8 mouse cellular contexts compared by ENCODE assay signal in the genomic region with DNA sequence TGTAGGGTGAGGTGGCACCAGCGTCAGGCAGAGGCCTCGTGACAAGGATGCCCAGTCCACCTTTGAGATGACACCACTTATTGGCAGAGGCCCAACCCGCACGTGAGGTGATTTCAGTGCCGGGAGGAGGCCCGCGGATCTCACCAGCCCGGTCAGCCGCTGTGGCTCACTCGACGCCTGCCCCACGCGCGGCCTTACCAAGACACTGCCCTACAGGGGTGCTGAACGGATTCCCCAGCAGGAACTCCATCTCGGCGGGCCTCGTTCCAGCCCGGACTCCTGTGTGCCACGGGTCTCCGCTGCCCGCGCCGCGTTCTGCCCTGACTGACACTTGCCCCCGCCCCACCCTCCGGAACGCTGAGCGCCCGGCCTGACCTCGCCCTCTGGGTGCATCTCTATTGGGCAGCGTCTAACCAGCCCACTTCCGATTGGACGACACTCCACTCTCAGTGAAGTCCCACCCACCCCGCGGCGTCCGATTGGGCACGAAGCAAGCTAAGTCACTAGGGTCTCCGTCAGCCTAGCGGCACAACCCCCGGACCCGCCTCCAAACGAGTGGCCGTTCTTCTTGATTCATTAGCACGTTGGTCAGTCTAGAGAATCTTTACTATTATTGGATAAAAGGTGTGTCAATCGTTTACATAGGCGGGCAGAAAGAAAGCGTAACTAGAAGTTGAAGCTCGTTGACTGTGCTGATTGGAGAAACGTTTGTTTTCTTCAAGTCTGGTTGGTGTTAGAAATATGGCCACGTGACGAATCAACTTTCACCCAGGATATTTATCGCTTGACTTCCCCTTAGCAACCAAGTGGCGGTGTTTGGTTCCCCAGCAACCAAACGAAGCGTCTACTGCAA. TPM values are rescaled to one million over a fixed set of nuclear protein-coding genes. Genes with fewer than 3 reads are reported as not detected.
DNase-seq lines count a peak whose midpoint lies in the region; ATAC-seq and TF ChIP-seq lines count a peak whose summit lies in the region.

TSS of gene Tom1l2 (minus strand) at position 347 of the 853 bp plus-strand sequence.
TSS of gene Drc3 (plus strand) at position 771 of the 853 bp plus-strand sequence.

- intact Hi-C loops in heart, postnatal 25 days (cut with DNase I) = no loop called here

- H3K4me3 ChIP-seq in ES-E14 (ENCODE audit: insufficient read depth in 1 of 2, low read depth in 1 of 2, low read length in 2 of 2, poor library complexity in 1 of 2, severe bottlenecking in 1 of 2) = peak within 1 kb of the TSS; percentile 76 to 77
- H3K4me3 ChIP-seq in forebrain, embryonic 15.5 days = peak within 1 kb of the TSS; percentile 76
- peak within 1 kb of the TSS; percentile 81 for H3K4me3 ChIP-seq in lung, adult 2 months (replicated peaks; ENCODE audit: extremely low read depth, low read depth, low read length)

- no peaks in the 10 kb centered on the region for H3K9me3 ChIP-seq in ES-E14 (ENCODE audit: control insufficient read depth, insufficient read depth, low read depth, low read length)
- no peaks in the 10 kb centered on the region for H3K9me3 ChIP-seq in forebrain, embryonic 15.5 days

- H3K9ac ChIP-seq in ES-E14 (ENCODE audit: insufficient read depth, low read depth, low read length, poor library complexity, severe bottlenecking) = peak within 1 kb of the TSS; percentile 69
- peak within 1 kb of the TSS; percentile 74 for H3K9ac ChIP-seq in forebrain, embryonic 15.5 days (replicated peaks)

- no peak within 1 kb of the TSS for H3K27ac ChIP-seq in ES-E14 (ENCODE audit: insufficient read depth, low read depth, low read length, poor library complexity, severe bottlenecking)
- H3K27ac ChIP-seq in forebrain, embryonic 15.5 days (replicated peaks) = peak within 1 kb of the TSS; percentile 57

- no peaks in the 10 kb centered on the region for H3K27me3 ChIP-seq in forebrain, embryonic 15.5 days

- TF ChIP-seq CTCF in lung, adult 2 months (IDR thresholded peaks at IDR 0.05; ENCODE audit: insufficient read depth, low read length) = no peak

- in situ Hi-C loops in ES-E14 (cut with MboI; ENCODE audit: low sequenced_read_pairs in 2 of 2, unreplicated experiment in 2 of 2) = no loop called here

- DNase-seq in ES-E14 (ENCODE audit: low read depth, low spot score) = peak; percentile 100
- DNase-seq in cerebellum, adult 11-12 months = peak; percentile 100
- peak; percentile 100 for DNase-seq in heart, postnatal 25 days (ENCODE audit: low spot score)
- peak; percentile 99 to 100 for DNase-seq in layer of hippocampus, adult 18-20 months (ENCODE audit: low spot score in 2 of 2)
- peak; percentile 96 for DNase-seq in lung, adult 2 months
- peak; percentile 98 for DNase-seq in thymus, adult 18-20 months

- H3K36me3 ChIP-seq in ES-E14 (ENCODE audit: control insufficient read depth, insufficient read depth, low read length, poor library complexity, severe bottlenecking) = no peaks in the 10 kb centered on the region
- no peaks in the 10 kb centered on the region for H3K36me3 ChIP-seq in forebrain, embryonic 15.5 days

- peak; percentile 100 for ATAC-seq in forebrain, embryonic 15.5 days (replicated peaks)
- peak; percentile 93 for ATAC-seq in neutrophil, adult 5-6 weeks (ENCODE audit: extremely low read depth, insufficient number of reproducible peaks, low FRiP score, poor library complexity, severe bottlenecking)

- WGBS in forebrain, embryonic 15.5 days = under 1% methylated on average over 56 of the region's 57 CpGs
- WGBS in lung, adult 2 months = under 1% methylated on average over 57 of the region's 57 CpGs

- H3K4me1 ChIP-seq in ES-E14 (ENCODE audit: control insufficient read depth in 2 of 2, insufficient read depth in 2 of 2, low read length in 2 of 2, poor library complexity in 1 of 2) = peaks cover 0 to 4% of the 10 kb centered on the region in 2 experiments; a peak in 1 of 4 replicates
- peaks cover 20% of the 10 kb centered on the region for H3K4me1 ChIP-seq in forebrain, embryonic 15.5 days
- H3K4me1 ChIP-seq in lung, adult 2 months (ENCODE audit: control insufficient read depth, insufficient read depth, low read length) = peaks cover 7% of the 10 kb centered on the region

- TF ChIP-seq POLR2A in lung, adult 2 months (IDR thresholded peaks at IDR 0.05; ENCODE audit: borderline replicate concordance, extremely low read depth, low read depth, low read length) = peak; percentile 74; the same call in 1 of the 2 replicates

- peak within 1 kb of the TSS; percentile 68 for H3K4me2 ChIP-seq in forebrain, embryonic 15.5 days (replicated peaks)

TF ChIP-seq in ES-E14, 5 proteins besides CTCF, POLR2A, EP300 and RAD21:
- TF ChIP-seq MAFK (IDR thresholded peaks at IDR 0.05; ENCODE audit: insufficient read depth, low read depth, low read length) = no peak
- peak; percentile 62; the same call in 1 of the 2 replicates for TF ChIP-seq HCFC1 (IDR thresholded peaks at IDR 0.05; ENCODE audit: borderline replicate concordance, insufficient read depth, low read length)
- peak; percentile 97 for TF ChIP-seq CHD2 (IDR thresholded peaks at IDR 0.05; ENCODE audit: low read depth, low read length)

RNA-seq across cellular contexts. Expression of gene Tom1l2, which starts in this region (rescaled TPM):
- 9.3 and 10.4 TPM in 2 replicates for total RNA-seq in ES-E14 (2012; rRNA removed)
- polyA plus RNA-seq in forebrain, embryonic 15.5 days (2015; fragmentation: Nextera tagmentation; extraction: Ambion mirVana) = 47.9 and 48.7 TPM in 2 replicates
- 100 to 1,000 TPM in 1 of 2 experiments, 10 to 100 TPM in 1; 98.9 to 110 TPM for total RNA-seq in heart, postnatal 25 days (2021)
- total RNA-seq in layer of hippocampus, adult 18-20 months (2021) = 100 to 1,000 TPM; 191 to 195 TPM
- 98.4 and 99.3 TPM in 2 replicates for polyA plus RNA-seq in lung, adult 2 months (2012; rRNA removed)
- total RNA-seq in neutrophil, adult 5-6 weeks (2017) = 16.2 and 16.3 TPM in 2 replicates

RNA-seq across cellular contexts. Expression of gene Drc3, which starts in this region (rescaled TPM):
- 1.9 and 2.0 TPM in 2 replicates for total RNA-seq in ES-E14 (2012; rRNA removed)
- polyA plus RNA-seq in forebrain, embryonic 15.5 days (2015; fragmentation: Nextera tagmentation; extraction: Ambion mirVana) = 5.7 and 7.3 TPM in 2 replicates
- 1 to 10 TPM; 2.1 TPM for total RNA-seq in heart, postnatal 25 days (2021)
- 1 to 10 TPM; 7.3 to 7.9 TPM for total RNA-seq in layer of hippocampus, adult 18-20 months (2021)
- 10.9 and 17.7 TPM in 2 replicates for polyA plus RNA-seq in lung, adult 2 months (2012; rRNA removed)
- total RNA-seq in neutrophil, adult 5-6 weeks (2017) = 0.37 and 0.58 TPM in 2 replicates
